Mouse (Mus musculus) ES-Bruce4 (cell line): ENCODE data around the gene Fgfr2. TPM values are rescaled to one million over a fixed set of nuclear protein-coding genes. Genes with fewer than 3 reads are reported as not detected.
A peak's percentile ranks its signal among the peaks of the same experiment; 100 is the strongest.

ENCODE experiments used
- H3K27ac ChIP-seq: 2 replicates; pipeline ENCODE4 v1.5.1; 2012; ENCODE audit warnings: low read length, inconsistent platforms; ENCODE audit not compliant: insufficient read depth
- H3K27me3 ChIP-seq: 2 replicates; pipeline ENCODE4 v1.6.1; 2012; ENCODE audit warnings: mild to moderate bottlenecking, low read length, inconsistent platforms; ENCODE audit not compliant: control insufficient read depth, poor library complexity, insufficient read depth, severe bottlenecking
- H3K36me3 ChIP-seq: 2 replicates; pipeline ENCODE4 v1.6.1; 2012; ENCODE audit warnings: inconsistent platforms, mild to moderate bottlenecking, low read length, moderate library complexity; ENCODE audit not compliant: control insufficient read depth, poor library complexity, insufficient read depth, severe bottlenecking
- H3K4me1 ChIP-seq: one replicate; pipeline ENCODE4 v1.8.1; 2011; ENCODE audit warnings: low read length; ENCODE audit not compliant: control insufficient read depth, insufficient read depth
- H3K4me3 ChIP-seq: 2 replicates; pipeline ENCODE4 v1.5.1; 2011; ENCODE audit warnings: low read depth, mild to moderate bottlenecking, low read length
- H3K9ac ChIP-seq: 2 replicates; pipeline ENCODE4 v1.6.1; 2012; ENCODE audit warnings: low read depth, mild to moderate bottlenecking, inconsistent platforms; ENCODE audit not compliant: poor library complexity, severe bottlenecking
- H3K9me3 ChIP-seq: replicated peaks from 2 replicates; pipeline ENCODE4 v1.6.1; 2012; ENCODE audit warnings: mild to moderate bottlenecking, low read length, inconsistent platforms; ENCODE audit not compliant: control insufficient read depth, poor library complexity, insufficient read depth, severe bottlenecking
- CTCF ChIP-seq: IDR thresholded peaks from one replicate; pipeline ENCODE4 v1.8.1; 2011; ENCODE audit warnings: low read depth, low read length
- EP300 ChIP-seq: IDR thresholded peaks from 2 replicates; pipeline ENCODE4 v1.6.1; 2011; ENCODE audit warnings: low read depth, low read length; ENCODE audit not compliant: insufficient read depth
- POLR2A ChIP-seq: IDR thresholded peaks from one replicate; pipeline ENCODE4 v1.8.1; 2011; ENCODE audit warnings: low read length; ENCODE audit not compliant: insufficient read depth
- polyA plus RNA-seq: library from polyadenylated mRNA; stranded (reverse); fragments of >200 nt; gene quantifications from 2 replicates; pipeline ENCODE4 v1.2.4, GENCODE M21; 2011; ENCODE audit warnings: low read depth; ENCODE audit not compliant: missing spikeins, insufficient read depth, insufficient read length

The Fgfr2 gene
- polyA plus RNA-seq, 1 experiment, result 34.8 TPM

DNA sequence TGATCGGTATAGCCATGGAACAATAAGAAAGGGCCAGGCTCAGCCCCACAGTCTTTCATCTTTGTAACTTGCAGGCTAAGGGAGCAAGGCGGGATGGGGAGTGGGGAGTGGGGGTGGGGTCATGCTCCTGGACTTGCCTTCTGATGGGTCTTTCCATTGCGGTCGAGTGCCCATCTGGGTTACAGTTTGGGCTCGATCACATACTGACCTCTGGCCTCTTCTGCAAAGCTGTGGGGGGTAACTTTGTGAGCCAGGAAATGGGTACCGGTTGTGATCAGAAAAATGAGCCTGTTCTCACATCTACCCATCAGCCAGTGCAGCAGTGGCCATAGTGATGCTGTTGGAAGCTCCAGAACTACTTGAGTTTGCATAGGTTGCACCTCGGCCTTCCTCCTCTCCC is 2164.6 kb downstream of the Fgfr2 start:
- Histone ChIP-seq H3K9ac (no peak overlapping the region), H3K27ac (no peak overlapping the region), H3K36me3 (no peaks in the 10 kb centered on the region; the same call in 1 of the 2 replicates), H3K9me3 (no peaks in the 10 kb centered on the region), H3K4me3 (no peak overlapping the region), H3K4me1 (no peaks in the 10 kb centered on the region), H3K27me3 (no peaks in the 10 kb centered on the region)
- TF ChIP-seq POLR2A (no peak), EP300 (no peak), CTCF (no peak)

- Histone ChIP-seq H3K9me3 (no peaks in the 10 kb centered on the region), H3K4me3 (no peak overlapping the region), H3K27ac (no peak overlapping the region), H3K27me3 (no peaks in the 10 kb centered on the region), H3K9ac (no peak overlapping the region), H3K4me1 (no peaks in the 10 kb centered on the region), H3K36me3 (no peaks in the 10 kb centered on the region)
- TF ChIP-seq CTCF, result no peak
- no peak for TF ChIP-seq EP300
- TF ChIP-seq POLR2A, result no peak
Measured at GRCm38 (mm10) chr7:130954177-130954601, 2169.0 kb downstream of the Fgfr2 start.

GRCm38 (mm10) chr7:130953376-130953775 is 2169.8 kb downstream of the Fgfr2 start:
- no peak for TF ChIP-seq POLR2A
- no peak for TF ChIP-seq CTCF
- no peak for TF ChIP-seq EP300
- Histone ChIP-seq H3K36me3 (no peaks in the 10 kb centered on the region), H3K4me3 (no peak overlapping the region), H3K4me1 (no peaks in the 10 kb centered on the region), H3K9ac (no peak overlapping the region), H3K9me3 (no peaks in the 10 kb centered on the region), H3K27me3 (no peaks in the 10 kb centered on the region), H3K27ac (no peak overlapping the region)

- peaks cover 2% of the 10 kb centered on the region for H3K4me1 ChIP-seq
- no peaks in the 10 kb centered on the region for H3K27me3 ChIP-seq
- peak overlapping the region; percentile 76 for H3K27ac ChIP-seq
- H3K9ac ChIP-seq, result no peak overlapping the region
- no peaks in the 10 kb centered on the region for H3K9me3 ChIP-seq
- H3K4me3 ChIP-seq, result no peak overlapping the region
- no peak for TF ChIP-seq CTCF
- no peak for TF ChIP-seq POLR2A
- TF ChIP-seq EP300, result no peak
- H3K36me3 ChIP-seq, result no peaks in the 10 kb centered on the region
Measured at GRCm38 (mm10) chr7:130951004-130951403, 2172.1 kb downstream of the Fgfr2 start.

DNA sequence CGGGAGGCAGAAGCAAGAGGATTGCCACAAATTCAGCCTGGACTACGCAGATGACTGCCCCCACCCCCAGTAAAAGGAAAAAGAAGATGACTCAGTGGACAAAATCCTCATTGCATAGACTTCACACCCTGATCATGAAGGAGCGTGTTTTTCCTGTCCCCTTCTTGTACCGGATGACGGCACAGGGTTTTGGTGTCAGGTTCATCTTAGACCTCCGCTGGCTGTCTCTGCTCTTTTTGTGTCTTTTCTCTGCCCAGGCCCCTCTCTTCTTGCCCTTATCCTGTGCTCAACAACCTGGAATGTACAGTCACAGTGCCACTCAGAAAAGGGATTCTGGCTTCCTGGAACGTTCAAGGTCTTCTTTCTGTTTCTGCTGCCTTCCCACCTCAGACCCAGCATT is 2172.7 kb downstream of the Fgfr2 start:
- TF ChIP-seq POLR2A (no peak), CTCF (no peak), EP300 (no peak)
- Histone ChIP-seq H3K36me3 (no peaks in the 10 kb centered on the region), H3K4me1 (peaks cover 2% of the 10 kb centered on the region), H3K9ac (no peak overlapping the region), H3K9me3 (no peaks in the 10 kb centered on the region), H3K27me3 (no peaks in the 10 kb centered on the region), H3K27ac (peak overlapping the region; percentile 76), H3K4me3 (no peak overlapping the region)

GRCm38 (mm10) chr7:130949331-130949751 is 2173.8 kb downstream of the Fgfr2 start:
- TF ChIP-seq POLR2A (no peak), EP300 (0 out of 2 replicates have a peak, but pooled peaks have one; percentile 57), CTCF (no peak)
- peak overlapping the region; percentile 23 for H3K27ac ChIP-seq
- H3K27me3 ChIP-seq, result no peaks in the 10 kb centered on the region
- peak overlapping the region; percentile 44 for H3K4me3 ChIP-seq
- no peaks in the 10 kb centered on the region for H3K9me3 ChIP-seq
- H3K4me1 ChIP-seq, result peaks cover 5% of the 10 kb centered on the region
- H3K36me3 ChIP-seq, result no peaks in the 10 kb centered on the region
- H3K9ac ChIP-seq, result peak overlapping the region; percentile 74
